Mouse (Mus musculus) testis, adult 2 months (tissue): ENCODE results near the gene H2-T23.

Source experiments
- CTCF ChIP-seq: fragments of 200-500 bp; IDR thresholded peaks from 2 replicates; pipeline ENCODE4 v1.5.1; 2012; ENCODE audit warnings: low read depth, mild to moderate bottlenecking, inconsistent platforms, low read length, moderate library complexity; ENCODE audit not compliant: control insufficient read depth, insufficient read depth, insufficient replicate concordance
- POLR2A ChIP-seq: fragments of 200-500 bp; IDR thresholded peaks from 2 replicates; pipeline ENCODE4 v1.6.1; 2012; ENCODE audit warnings: low read depth, mild to moderate bottlenecking, inconsistent platforms, low read length, moderate library complexity; ENCODE audit not compliant: control insufficient read depth

DNA sequence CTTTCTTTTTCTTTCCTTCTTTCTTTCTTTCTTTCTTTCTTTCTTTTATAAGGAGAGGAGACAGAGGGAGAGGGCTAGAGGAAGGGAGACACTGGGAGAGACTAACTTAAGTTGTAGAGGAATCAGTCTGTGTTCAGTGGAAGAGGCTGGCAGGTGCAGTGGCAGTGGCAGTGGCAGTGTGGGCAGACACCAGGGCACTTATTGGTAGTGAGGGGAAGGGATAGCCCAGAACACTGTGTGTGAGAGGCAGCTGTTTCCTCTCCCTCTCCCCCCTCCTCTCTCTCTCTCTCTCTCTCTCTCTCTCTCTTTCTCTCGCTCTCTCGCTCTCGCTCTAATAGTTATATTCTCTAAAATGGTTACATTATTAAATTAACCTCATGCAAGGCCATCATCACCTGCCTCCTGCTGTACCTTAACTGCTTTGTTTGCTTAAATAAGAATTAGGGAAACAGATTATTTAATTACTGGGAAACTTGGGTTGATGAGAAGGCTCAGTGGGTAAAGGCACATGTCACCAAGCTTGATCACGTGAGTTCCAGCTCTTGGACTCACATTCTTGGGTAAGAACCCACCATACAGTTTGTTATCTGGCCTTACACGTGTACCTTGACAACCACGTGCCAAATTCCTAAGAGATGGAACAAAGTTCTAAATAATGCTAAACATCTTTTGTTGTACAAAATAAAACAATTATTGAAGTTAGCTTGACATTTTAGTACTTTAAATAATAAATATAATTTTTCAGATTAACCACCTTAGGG lies 33.9 kb downstream of the H2-T23 start:
- TF ChIP-seq POLR2A, result no peak
- TF ChIP-seq CTCF, result no peak
